Mouse (Mus musculus): ENCODE data around the gene Ncoa3. TPM values are rescaled to one million over a fixed set of nuclear protein-coding genes. Genes with fewer than 3 reads are reported as not detected.

Ncoa3 gene
- polyA plus RNA-seq, 1 experiment from 2014 or later, result 15.2 TPM

DNA sequence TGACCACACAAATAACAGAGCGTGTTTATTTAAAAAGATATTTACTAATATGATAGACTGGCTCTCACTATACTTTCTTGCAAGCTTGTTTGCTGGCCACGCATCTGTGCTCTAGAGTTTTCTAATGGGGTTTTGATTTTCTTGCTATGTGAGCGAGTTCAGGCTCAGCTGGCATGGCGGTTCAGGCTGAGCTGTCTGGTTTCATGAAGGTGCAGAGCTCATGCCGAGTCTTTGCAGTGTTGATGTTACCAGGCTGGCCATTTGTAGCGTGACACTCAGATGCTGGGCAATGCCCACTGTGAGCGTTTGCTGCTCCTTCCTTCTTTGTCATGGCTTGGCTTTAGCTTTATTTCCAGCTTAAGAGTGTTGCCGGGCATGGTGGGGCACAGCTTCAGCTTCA lies 70.0 kb downstream of the Ncoa3 start:
- Histone ChIP-seq H3K27ac (ENCODE audit: low read depth, low read length) (no peak overlapping the region), H3K4me1 (replicated peaks; ENCODE audit: control insufficient read depth, insufficient read depth, low read length) (no peaks in the 10 kb centered on the region), H3K9me3 (ENCODE audit: control insufficient read depth, low read length) (no peaks in the 10 kb centered on the region), H3K36me3 (ENCODE audit: control insufficient read depth, insufficient read depth, low read length) (peaks cover 21% of the 10 kb centered on the region), H3K4me2 (no peak overlapping the region), H3K27me3 (replicated peaks; ENCODE audit: control insufficient read depth, insufficient read depth, low read length) (no peaks in the 10 kb centered on the region), H3K4me3 (ENCODE audit: low read depth, low read length) (no peak overlapping the region), H3K9ac (ENCODE audit: low read depth, low read length) (no peak overlapping the region)
- ATAC-seq (replicated peaks; ENCODE audit: low FRiP score) (no peak), DNase-seq (ENCODE audit: low spot score) (no peak)
- 90% methylated on average over 8 of the region's 8 CpGs for WGBS

DNA sequence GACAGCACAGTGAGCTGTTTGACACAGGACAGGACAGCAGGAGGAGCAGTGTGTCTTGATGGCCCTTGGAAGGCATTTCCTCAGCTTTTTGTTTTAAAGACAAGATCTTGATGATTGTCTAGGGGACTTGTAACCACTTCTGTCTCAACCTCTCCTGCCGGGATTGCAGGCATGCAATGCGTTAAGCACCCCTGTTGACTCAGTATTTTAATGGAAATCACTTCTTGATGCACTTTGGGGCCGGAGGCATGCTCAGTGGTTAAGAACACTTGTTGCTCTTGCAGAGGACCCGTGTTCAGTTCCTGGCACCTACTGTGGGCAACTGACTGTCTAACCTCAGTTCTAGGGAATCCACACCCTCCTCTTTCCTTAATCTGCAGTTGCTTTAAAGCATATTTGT lies 74.0 kb downstream of the Ncoa3 start:
- peaks cover 24% of the 10 kb centered on the region for H3K36me3 ChIP-seq (ENCODE audit: control insufficient read depth, insufficient read depth, low read length)
- no peak for DNase-seq (ENCODE audit: low spot score)

GRCm38 (mm10) chr2:166068261-166068660 lies 75.8 kb downstream of the Ncoa3 start:
- 88% methylated on average over 9 of the region's 9 CpGs for WGBS
- no peak for DNase-seq (ENCODE audit: low spot score)
- ATAC-seq (replicated peaks; ENCODE audit: low FRiP score), result no peak

More for the DNA sequence above, 74.0 kb downstream of the Ncoa3 start:
- no peak overlapping the region for H3K9ac ChIP-seq (ENCODE audit: low read depth, low read length)
- H3K27ac ChIP-seq (ENCODE audit: low read depth, low read length), result no peak overlapping the region
- H3K4me2 ChIP-seq, result no peak overlapping the region
- no peak for ATAC-seq (replicated peaks; ENCODE audit: low FRiP score)
- no peaks in the 10 kb centered on the region for H3K9me3 ChIP-seq (ENCODE audit: control insufficient read depth, low read length)
- no peaks in the 10 kb centered on the region for H3K4me1 ChIP-seq (replicated peaks; ENCODE audit: control insufficient read depth, insufficient read depth, low read length)
- WGBS, result 87% methylated on average over 4 of the region's 4 CpGs
- no peak overlapping the region for H3K4me3 ChIP-seq (ENCODE audit: low read depth, low read length)
- no peaks in the 10 kb centered on the region for H3K27me3 ChIP-seq (replicated peaks; ENCODE audit: control insufficient read depth, insufficient read depth, low read length)

DNA sequence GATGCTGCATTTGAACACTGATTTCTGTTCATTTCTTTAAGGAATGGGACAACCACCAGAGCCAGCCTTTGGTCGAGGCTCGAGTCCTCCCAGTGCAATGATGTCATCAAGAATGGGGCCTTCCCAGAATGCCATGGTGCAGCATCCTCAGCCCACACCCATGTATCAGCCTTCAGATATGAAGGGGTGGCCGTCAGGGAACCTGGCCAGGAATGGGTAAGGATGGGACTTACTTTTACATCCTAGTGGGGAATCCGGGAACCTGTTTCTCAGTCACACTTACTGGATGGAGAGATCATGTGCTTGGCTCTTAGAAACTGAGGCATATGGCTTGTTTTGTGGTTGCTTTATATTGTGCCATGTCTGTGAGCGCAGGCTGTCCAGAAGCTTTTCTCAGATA lies 76.7 kb downstream of the Ncoa3 start:
- no peaks in the 10 kb centered on the region for H3K27me3 ChIP-seq (replicated peaks; ENCODE audit: control insufficient read depth, insufficient read depth, low read length)
- peaks cover 28% of the 10 kb centered on the region for H3K36me3 ChIP-seq (ENCODE audit: control insufficient read depth, insufficient read depth, low read length)
- H3K27ac ChIP-seq (ENCODE audit: low read depth, low read length), result no peak overlapping the region
- no peak overlapping the region for H3K4me2 ChIP-seq
- H3K4me3 ChIP-seq (ENCODE audit: low read depth, low read length), result no peak overlapping the region
- no peaks in the 10 kb centered on the region for H3K4me1 ChIP-seq (replicated peaks; ENCODE audit: control insufficient read depth, insufficient read depth, low read length)
- ATAC-seq (replicated peaks; ENCODE audit: low FRiP score), result no peak
- 87% methylated on average over 5 of the region's 5 CpGs for WGBS
- H3K9ac ChIP-seq (ENCODE audit: low read depth, low read length), result no peak overlapping the region
- no peak for DNase-seq (ENCODE audit: low spot score)
- no peaks in the 10 kb centered on the region for H3K9me3 ChIP-seq (ENCODE audit: control insufficient read depth, low read length)

More at GRCm38 (mm10) chr2:166068261-166068660, 75.8 kb downstream of the Ncoa3 start:
- H3K4me3 ChIP-seq (ENCODE audit: low read depth, low read length), result no peak overlapping the region
- H3K9me3 ChIP-seq (ENCODE audit: control insufficient read depth, low read length), result no peaks in the 10 kb centered on the region
- H3K4me1 ChIP-seq (replicated peaks; ENCODE audit: control insufficient read depth, insufficient read depth, low read length), result no peaks in the 10 kb centered on the region
- no peak overlapping the region for H3K4me2 ChIP-seq
- H3K36me3 ChIP-seq (ENCODE audit: control insufficient read depth, insufficient read depth, low read length), result peaks cover 28% of the 10 kb centered on the region
- no peak overlapping the region for H3K9ac ChIP-seq (ENCODE audit: low read depth, low read length)
- H3K27me3 ChIP-seq (replicated peaks; ENCODE audit: control insufficient read depth, insufficient read depth, low read length), result no peaks in the 10 kb centered on the region
- no peak overlapping the region for H3K27ac ChIP-seq (ENCODE audit: low read depth, low read length)

- Histone ChIP-seq H3K27ac (ENCODE audit: low read depth, low read length) (no peak overlapping the region), H3K9me3 (ENCODE audit: control insufficient read depth, low read length) (no peaks in the 10 kb centered on the region), H3K9ac (ENCODE audit: low read depth, low read length) (no peak overlapping the region), H3K36me3 (ENCODE audit: control insufficient read depth, insufficient read depth, low read length) (peaks cover 28% of the 10 kb centered on the region), H3K27me3 (replicated peaks; ENCODE audit: control insufficient read depth, insufficient read depth, low read length) (no peaks in the 10 kb centered on the region), H3K4me1 (replicated peaks; ENCODE audit: control insufficient read depth, insufficient read depth, low read length) (no peaks in the 10 kb centered on the region), H3K4me2 (no peak overlapping the region), H3K4me3 (ENCODE audit: low read depth, low read length) (no peak overlapping the region)
- 93% methylated on average over 7 of the region's 7 CpGs for WGBS
- no peak for ATAC-seq (replicated peaks; ENCODE audit: low FRiP score)
- DNase-seq (ENCODE audit: low spot score), result no peak
Observed at GRCm38 (mm10) chr2:166069738-166070137, 77.3 kb downstream of the Ncoa3 start.

- H3K4me2 ChIP-seq, result no peak overlapping the region
- no peaks in the 10 kb centered on the region for H3K27me3 ChIP-seq (replicated peaks; ENCODE audit: control insufficient read depth, insufficient read depth, low read length)
- no peak overlapping the region for H3K9ac ChIP-seq (ENCODE audit: low read depth, low read length)
- H3K4me1 ChIP-seq (replicated peaks; ENCODE audit: control insufficient read depth, insufficient read depth, low read length), result no peaks in the 10 kb centered on the region
- no peak overlapping the region for H3K27ac ChIP-seq (ENCODE audit: low read depth, low read length)
- no peak overlapping the region for H3K4me3 ChIP-seq (ENCODE audit: low read depth, low read length)
- no peaks in the 10 kb centered on the region for H3K9me3 ChIP-seq (ENCODE audit: control insufficient read depth, low read length)
- peaks cover 20% of the 10 kb centered on the region for H3K36me3 ChIP-seq (ENCODE audit: control insufficient read depth, insufficient read depth, low read length)
- WGBS, result 85% methylated on average over 5 of the region's 5 CpGs
- ATAC-seq (replicated peaks; ENCODE audit: low FRiP score) (no peak), DNase-seq (ENCODE audit: low spot score) (no peak)
Observed at GRCm38 (mm10) chr2:166071481-166071880, 79.0 kb downstream of the Ncoa3 start.

GRCm38 (mm10) chr2:166071889-166072288 lies 79.5 kb downstream of the Ncoa3 start:
- 84% methylated on average over 9 of the region's 9 CpGs for WGBS
- H3K9me3 ChIP-seq (ENCODE audit: control insufficient read depth, low read length), result no peaks in the 10 kb centered on the region
- H3K9ac ChIP-seq (ENCODE audit: low read depth, low read length), result no peak overlapping the region
- no peak overlapping the region for H3K4me2 ChIP-seq
- no peak overlapping the region for H3K27ac ChIP-seq (ENCODE audit: low read depth, low read length)
- H3K36me3 ChIP-seq (ENCODE audit: control insufficient read depth, insufficient read depth, low read length), result peaks cover 20% of the 10 kb centered on the region
- no peak overlapping the region for H3K4me3 ChIP-seq (ENCODE audit: low read depth, low read length)
- ATAC-seq (replicated peaks; ENCODE audit: low FRiP score), result no peak
- H3K27me3 ChIP-seq (replicated peaks; ENCODE audit: control insufficient read depth, insufficient read depth, low read length), result no peaks in the 10 kb centered on the region
- DNase-seq (ENCODE audit: low spot score), result no peak
- H3K4me1 ChIP-seq (replicated peaks; ENCODE audit: control insufficient read depth, insufficient read depth, low read length), result no peaks in the 10 kb centered on the region

DNA sequence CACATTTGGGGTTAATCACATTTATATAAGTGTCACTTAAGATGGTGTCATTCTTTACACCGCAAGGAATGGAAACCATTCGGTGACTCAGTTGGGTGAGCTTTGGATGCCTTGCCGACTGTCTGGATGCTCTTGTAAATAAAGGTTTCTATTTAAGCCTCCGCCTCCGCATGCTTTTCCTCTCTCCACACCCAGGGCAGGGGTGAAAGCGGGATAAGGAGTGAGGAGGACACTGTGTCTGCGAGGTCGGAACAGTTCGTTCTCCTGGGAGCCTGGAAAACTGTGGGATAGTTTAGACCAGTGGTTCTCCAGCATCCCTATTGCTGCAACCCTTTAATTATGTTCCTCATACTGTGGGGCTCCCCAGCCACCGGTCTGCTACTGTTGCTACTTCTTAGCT lies 80.6 kb downstream of the Ncoa3 start:
- Histone ChIP-seq H3K4me2 (no peak overlapping the region), H3K27ac (ENCODE audit: low read depth, low read length) (no peak overlapping the region), H3K9ac (ENCODE audit: low read depth, low read length) (no peak overlapping the region), H3K4me3 (ENCODE audit: low read depth, low read length) (no peak overlapping the region), H3K27me3 (replicated peaks; ENCODE audit: control insufficient read depth, insufficient read depth, low read length) (no peaks in the 10 kb centered on the region), H3K9me3 (ENCODE audit: control insufficient read depth, low read length) (no peaks in the 10 kb centered on the region), H3K4me1 (replicated peaks; ENCODE audit: control insufficient read depth, insufficient read depth, low read length) (no peaks in the 10 kb centered on the region), H3K36me3 (ENCODE audit: control insufficient read depth, insufficient read depth, low read length) (peaks cover 20% of the 10 kb centered on the region)
- DNase-seq (ENCODE audit: low spot score), result no peak
- 79% methylated on average over 10 of the region's 10 CpGs for WGBS
- no peak for ATAC-seq (replicated peaks; ENCODE audit: low FRiP score)

DNA sequence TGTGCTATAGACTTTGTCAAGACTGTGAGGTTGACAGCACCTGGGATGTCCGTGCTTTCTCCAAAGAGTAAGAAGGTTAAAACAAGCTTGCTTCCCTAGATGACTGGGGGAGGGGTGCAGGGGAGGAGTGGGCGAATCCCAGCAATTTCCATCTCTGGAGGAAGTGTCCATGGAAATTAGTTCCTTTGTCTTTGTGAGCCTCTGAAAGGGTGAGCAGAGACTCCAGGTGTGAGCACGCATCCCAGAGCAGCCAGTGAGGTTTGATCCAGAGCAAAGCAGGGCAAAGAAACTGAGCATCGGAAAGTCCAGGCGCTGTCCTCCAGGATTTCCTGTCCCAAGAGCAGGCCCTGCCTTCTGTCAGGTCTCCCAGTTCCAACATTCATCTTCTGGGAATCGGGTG lies 81.9 kb downstream of the Ncoa3 start:
- ATAC-seq (replicated peaks; ENCODE audit: low FRiP score) (no peak), DNase-seq (ENCODE audit: low spot score) (no peak)
- Histone ChIP-seq H3K36me3 (ENCODE audit: control insufficient read depth, insufficient read depth, low read length) (peaks cover 19% of the 10 kb centered on the region), H3K9ac (ENCODE audit: low read depth, low read length) (no peak overlapping the region), H3K4me2 (no peak overlapping the region), H3K4me1 (replicated peaks; ENCODE audit: control insufficient read depth, insufficient read depth, low read length) (no peaks in the 10 kb centered on the region), H3K27me3 (replicated peaks; ENCODE audit: control insufficient read depth, insufficient read depth, low read length) (no peaks in the 10 kb centered on the region), H3K27ac (ENCODE audit: low read depth, low read length) (no peak overlapping the region), H3K9me3 (ENCODE audit: control insufficient read depth, low read length) (no peaks in the 10 kb centered on the region), H3K4me3 (ENCODE audit: low read depth, low read length) (no peak overlapping the region)
- WGBS, result 57% methylated on average over 6 of the region's 6 CpGs

Measured in liver, embryonic 11.5 days (tissue).